Mouse (Mus musculus): ENCODE data around the gene Tnxb.
"Not testable (repeated sequence)": the region's sequence is repeated elsewhere in the genome, so short reads cannot be mapped to it uniquely, and the experiment has no call there.

The Tnxb gene

DNA sequence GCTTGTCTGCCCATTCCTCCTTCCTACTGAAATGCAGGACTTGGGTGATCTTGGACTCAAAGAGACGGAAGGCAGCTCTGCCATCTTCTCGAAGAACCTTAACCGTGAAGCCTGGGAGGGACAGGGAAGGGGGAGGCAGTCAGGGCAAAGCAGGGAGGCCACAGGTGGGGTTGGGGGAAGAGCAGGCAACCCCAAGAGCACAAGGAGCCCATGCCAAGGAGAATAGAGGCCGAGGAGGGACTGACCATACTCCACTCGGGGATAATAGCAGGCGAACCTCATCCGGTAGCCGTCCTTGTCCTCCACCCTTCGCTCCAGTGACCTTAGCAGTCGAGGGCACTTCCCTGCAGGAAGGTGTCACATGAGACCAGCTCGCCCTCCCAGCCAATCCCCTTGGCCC lies 58.8 kb downstream of the Tnxb start:
- intact Hi-C loops (cut with DNase I): not testable (repeated sequence)

- intact Hi-C loops (cut with DNase I): not testable (repeated sequence)
These were observed 59.6 kb downstream of the Tnxb start for GRCm38 (mm10) chr17:34729779-34730553.

DNA sequence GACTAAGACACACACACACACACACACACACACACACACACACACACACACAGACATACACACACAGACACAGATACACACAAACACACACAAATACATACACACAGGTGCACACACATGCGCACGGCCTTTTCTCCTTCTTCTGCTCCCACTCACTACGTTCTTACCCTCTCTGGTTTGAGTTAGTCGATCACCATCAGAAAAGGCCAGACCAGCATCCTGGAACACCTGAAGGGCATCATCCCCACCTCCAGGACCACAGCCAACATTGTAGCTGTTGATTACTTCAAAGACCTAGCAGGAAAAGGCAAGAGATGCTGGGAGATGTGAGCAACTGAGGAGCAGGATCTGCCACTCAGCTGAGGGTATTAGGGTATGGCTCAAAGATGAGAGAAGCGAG lies 67.1 kb downstream of the Tnxb start:
- intact Hi-C loops (cut with DNase I): not testable (repeated sequence)

- intact Hi-C loops (cut with DNase I): not testable (repeated sequence)
These were observed 69.4 kb downstream of the Tnxb start for GRCm38 (mm10) chr17:34739708-34740107.

GRCm38 (mm10) chr17:34740280-34740679 lies 69.9 kb downstream of the Tnxb start:
- intact Hi-C loops (cut with DNase I): no loop called here

- intact Hi-C loops (cut with DNase I): no loop called here
These were observed 73.4 kb downstream of the Tnxb start, which contains the start of gene C4b for GRCm38 (mm10) chr17:34743719-34744118. Gene C4b (minus strand): TSS chr17:34743882.

- intact Hi-C loops (cut with DNase I): no loop called here
These were observed 73.9 kb downstream of the Tnxb start for GRCm38 (mm10) chr17:34744206-34744605.

- intact Hi-C loops (cut with DNase I): not testable (repeated sequence)
These were observed 74.3 kb downstream of the Tnxb start for GRCm38 (mm10) chr17:34744611-34745010.

- intact Hi-C loops (cut with DNase I): not testable (repeated sequence)
These were observed 74.8 kb downstream of the Tnxb start for GRCm38 (mm10) chr17:34745166-34745565.

DNA sequence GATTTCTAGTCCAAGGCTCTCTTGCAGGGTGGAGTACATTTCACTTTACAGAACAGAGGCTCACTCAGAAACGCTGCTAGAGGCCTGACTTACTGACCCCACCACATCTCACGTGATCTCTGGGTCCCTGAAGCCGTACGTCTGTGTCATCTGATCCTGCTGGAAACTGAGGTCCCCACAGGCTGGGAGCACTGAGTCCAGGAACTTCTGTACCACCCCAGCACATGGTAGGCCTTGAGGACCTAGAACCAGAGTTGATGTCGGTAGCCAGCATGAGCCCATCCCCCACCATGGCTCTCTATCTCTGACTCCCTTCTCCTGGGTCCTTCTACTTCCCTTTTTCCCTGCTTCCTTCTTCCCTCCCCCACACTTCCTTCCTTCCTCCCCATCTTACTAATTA lies 76.2 kb downstream of the Tnxb start:
- intact Hi-C loops (cut with DNase I): no loop called here

- intact Hi-C loops (cut with DNase I): no loop called here
These were observed 91.1 kb downstream of the Tnxb start for GRCm38 (mm10) chr17:34761471-34761870.
